Comparison of ENCODE assay signal across 18 mouse cellular contexts in genomic region chr6:71050248-71050647, GRCm38 (mm10).
"Had no signal": no experiment of that assay in that cellular context is flagged by ENCODE, and none has a peak within 500 bp of the region (broad histone marks: within the 10 kb centered on the region; RNA-seq: fewer than 3 reads in every experiment).

No protein-coding gene starts in this region.

- H3K36me3 ChIP-seq: lung, embryonic 15.5 days; stomach, embryonic 15.5 days had no signal

- ATAC-seq: intestine, postnatal 0 days had no signal

- H3K4me2 ChIP-seq: lung, embryonic 15.5 days; midbrain, embryonic 11.5 days; stomach, embryonic 15.5 days had no signal

- H3K4me3 ChIP-seq: layer of hippocampus, adult 2 months; left cerebral cortex, adult 2 months; lung, embryonic 15.5 days; stomach, embryonic 15.5 days had no signal

- H3K27me3 ChIP-seq: lung, embryonic 15.5 days had no signal

- H3K9ac ChIP-seq: liver, embryonic 14.5 days; lung, embryonic 15.5 days; stomach, embryonic 15.5 days had no signal

- H3K9me3 ChIP-seq: lung, embryonic 15.5 days; stomach, embryonic 15.5 days had no signal

- H3K27ac ChIP-seq: kidney, postnatal 0 days; layer of hippocampus, adult 2 months; left cerebral cortex, adult 2 months; liver, embryonic 14.5 days; lung, embryonic 15.5 days; macrophage; stomach, embryonic 15.5 days had no signal

- DNase-seq: kidney, adult 2 months; kidney, postnatal 25 days; layer of hippocampus, adult 9-11 months; layer of hippocampus, postnatal 36 days; lung, adult 18-20 months; lung, postnatal 10 days; right cerebral cortex, postnatal 25 days; spleen, adult 18-20 months; thymus, postnatal 25 days had no signal
